9 mouse cellular contexts compared by ENCODE assay signal in the genomic region with DNA sequence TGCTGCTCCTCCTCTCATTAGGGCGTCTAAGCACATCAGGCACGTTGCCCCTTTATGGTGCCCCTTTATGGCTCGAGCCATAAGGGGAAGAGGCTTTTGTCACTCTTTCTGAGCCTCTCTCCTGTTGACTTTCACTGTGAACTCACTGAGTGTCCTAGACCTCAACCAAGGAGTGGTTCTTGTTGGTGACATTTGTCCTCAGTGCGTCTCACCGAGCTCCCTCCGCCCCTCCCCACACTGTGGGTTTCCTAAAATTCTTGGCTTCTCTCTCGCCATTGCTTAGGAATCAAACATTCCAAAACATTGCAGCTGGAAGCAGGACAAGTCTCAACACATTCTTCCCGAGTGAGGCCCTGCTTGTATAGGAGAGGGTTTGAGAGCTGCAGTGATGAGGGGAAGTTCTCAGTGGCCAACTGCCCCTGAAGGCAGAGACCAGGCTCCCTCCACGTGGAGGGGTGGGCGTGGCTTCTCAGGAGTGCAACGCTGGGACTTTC. TPM values are rescaled to one million over a fixed set of nuclear protein-coding genes. Genes with fewer than 3 reads are reported as not detected.
DNase-seq lines count a peak whose midpoint lies in the region; ATAC-seq and TF ChIP-seq lines count a peak whose summit lies in the region.
"Had no signal": no experiment of that assay in that cellular context is flagged by ENCODE, and none has a peak within 500 bp of the region (broad histone marks: within the 10 kb centered on the region; RNA-seq: fewer than 3 reads in every experiment).

No protein-coding gene starts in this region.

- no peaks in the 10 kb centered on the region for H3K9me3 ChIP-seq in G1E (replicated peaks)
- H3K9me3 ChIP-seq in heart, embryonic 12.5 days (replicated peaks), result peaks cover 6% of the 10 kb centered on the region
- no peaks in the 10 kb centered on the region for H3K9me3 ChIP-seq in limb, embryonic 13.5 days

- H3K9ac ChIP-seq in heart, embryonic 12.5 days, result no peak overlapping the region
- no peak overlapping the region for H3K9ac ChIP-seq in limb, embryonic 13.5 days

- DNase-seq in embryo, embryonic 10 days (ENCODE audit: low spot score), result peak; percentile 52
- DNase-seq in embryo, embryonic 9.5 days (ENCODE audit: extremely low spot score), result no peak
- DNase-seq in G1E (ENCODE audit: low spot score) (no peak), MN1 (ENCODE audit: low spot score) (no peak)
- no peak for DNase-seq in spleen, postnatal 10 days (ENCODE audit: low spot score in 2 of 2)
- no peak for DNase-seq in left cerebral cortex, adult 9 months (ENCODE audit: low spot score in 2 of 2)

- ATAC-seq in G1E (ENCODE audit: extremely low read depth, insufficient number of reproducible peaks, low FRiP score, poor library complexity, severe bottlenecking), result 0 out of 2 replicates have a peak, but pooled peaks have one; percentile 41
- peak; percentile 55; the same call in 1 of the 2 replicates for ATAC-seq in heart, embryonic 12.5 days (ENCODE audit: insufficient number of reproducible peaks, low FRiP score)
- ATAC-seq in limb, embryonic 13.5 days (ENCODE audit: low FRiP score, low read depth), result peak; percentile 82

- H3K27me3 ChIP-seq in G1E (ENCODE audit: insufficient read depth, low read length), result no peaks in the 10 kb centered on the region
- no peaks in the 10 kb centered on the region for H3K27me3 ChIP-seq in heart, embryonic 12.5 days (replicated peaks)
- no peaks in the 10 kb centered on the region for H3K27me3 ChIP-seq in limb, embryonic 13.5 days

- H3K36me3 ChIP-seq in G1E (replicated peaks), result peaks cover 26% of the 10 kb centered on the region
- H3K36me3 ChIP-seq in heart, embryonic 12.5 days, result no peaks in the 10 kb centered on the region
- H3K36me3 ChIP-seq in limb, embryonic 13.5 days, result no peaks in the 10 kb centered on the region

- H3K4me1 ChIP-seq in G1E (ENCODE audit: insufficient read depth, low read depth, low read length), result peaks cover 7% of the 10 kb centered on the region
- peaks cover 37% of the 10 kb centered on the region for H3K4me1 ChIP-seq in heart, embryonic 12.5 days (replicated peaks)
- H3K4me1 ChIP-seq in limb, embryonic 13.5 days, result peaks cover 22% of the 10 kb centered on the region

- no peak for TF ChIP-seq CTCF in G1E (IDR thresholded peaks at IDR 0.05; ENCODE audit: low read depth, low read length)

- H3K4me3 ChIP-seq in G1E (ENCODE audit: low read depth, low read length), result no peak overlapping the region; the same call in 1 of the 2 replicates
- H3K4me3 ChIP-seq in heart, embryonic 12.5 days, result no peak overlapping the region
- H3K4me3 ChIP-seq in limb, embryonic 13.5 days, result no peak overlapping the region
- H3K4me3 ChIP-seq: layer of hippocampus, adult 2 months had no signal

- H3K4me2 ChIP-seq in heart, embryonic 12.5 days, result peak overlapping the region; percentile 14; the same call in 1 of the 2 replicates
- H3K4me2 ChIP-seq in limb, embryonic 13.5 days (replicated peaks), result peak overlapping the region; percentile 31; the same call in 1 of the 2 replicates

- peak overlapping the region; percentile 44 for H3K27ac ChIP-seq in heart, embryonic 12.5 days (ENCODE audit: poor library complexity, severe bottlenecking)
- H3K27ac ChIP-seq in limb, embryonic 13.5 days, result peak overlapping the region; percentile 28; the same call in 1 of the 2 replicates

- WGBS in heart, embryonic 12.5 days, result 44% methylated on average over 11 of the region's 11 CpGs
- 22% methylated on average over 11 of the region's 11 CpGs for WGBS in limb, embryonic 13.5 days

RNA-seq across cellular contexts. Expression of a gene that starts 46.0 kb away (rescaled TPM):
- total RNA-seq in G1E (2014; fragmentation: Nextera tagmentation) (245 and 282 TPM in 2 replicates), G1E (2017) (51.1 and 56.6 TPM in 2 replicates)
- polyA plus RNA-seq in G1E (2012), result 51.0 and 52.2 TPM in 2 replicates
- polyA plus RNA-seq in heart, embryonic 12.5 days (2016; fragmentation: Nextera tagmentation; extraction: Ambion mirVana), result 11.1 and 11.4 TPM in 2 replicates
- polyA plus RNA-seq in limb, embryonic 13.5 days (2015; fragmentation: Nextera tagmentation; extraction: Ambion mirVana), result 13.9 and 15.3 TPM in 2 replicates
